Mouse (Mus musculus): ENCODE results near the gene Tmem121.

- no peak for TF ChIP-seq GATA1 (IDR thresholded peaks at IDR 0.05; ENCODE audit: borderline replicate concordance, low read length)
- no peak for TF ChIP-seq FLI1 (IDR thresholded peaks at IDR 0.05; ENCODE audit: low read length)
Measured at GRCm38 (mm10) chr12:113187584-113188295, 2.0 kb downstream of the Tmem121 start.
